Mouse (Mus musculus): ENCODE results near the gene Trmt2a. TPM values are rescaled to one million over a fixed set of nuclear protein-coding genes. Genes with fewer than 3 reads are reported as not detected.

Trmt2a gene
- total and polyA plus RNA-seq, 3 experiments, result 155 to 252 (median 196) TPM

- no peak for DNase-seq (ENCODE audit: extremely low read depth)
- no peak overlapping the region for H3K4me2 ChIP-seq (ENCODE audit: insufficient read depth, low read depth, poor library complexity, severe bottlenecking)
- no peak overlapping the region for H3K27ac ChIP-seq (ENCODE audit: insufficient read depth, low read depth)
- TF ChIP-seq ZC3H11A (IDR thresholded peaks at IDR 0.05; ENCODE audit: low read depth, low read length), result no peak
- TF ChIP-seq ZNF384 (IDR thresholded peaks at IDR 0.05; ENCODE audit: low read depth, low read length), result no peak
- TF ChIP-seq CHD1 (IDR thresholded peaks at IDR 0.05; ENCODE audit: low read depth, low read length), result no peak
- TF ChIP-seq HCFC1 (IDR thresholded peaks at IDR 0.05; ENCODE audit: low read depth, low read length), result no peak
- TF ChIP-seq PAX5 (IDR thresholded peaks at IDR 0.05; ENCODE audit: low read length), result no peak
- TF ChIP-seq MEF2A (IDR thresholded peaks at IDR 0.05; ENCODE audit: borderline replicate concordance, low read depth, low read length), result no peak
- in situ Hi-C loops (cut with MboI; ENCODE audit: low pct_ligation_motif_present, low pct_unique_long_range_greater_than_20kb, low sequenced_read_pairs), result no loop called here
- no peak overlapping the region for H3K4me3 ChIP-seq (replicated peaks in 1 of 3; ENCODE audit: low read depth in 2 of 3, low read length in 2 of 3, poor library complexity in 1 of 3)
- peaks cover 94% of the 10 kb centered on the region for H3K27me3 ChIP-seq (replicated peaks)
- no peaks in the 10 kb centered on the region for H3K9me3 ChIP-seq (replicated peaks; ENCODE audit: low read length)
- H3K36me3 ChIP-seq (replicated peaks in 1 of 2; ENCODE audit: control insufficient read depth in 1 of 2, insufficient read depth in 1 of 2, low read length in 1 of 2), result no peaks in the 10 kb centered on the region
- dilution Hi-C loops (cut with MboI; ENCODE audit: extremely low pct_ligation_motif_present, extremely low pct_unique_long_range_greater_than_20kb, low sequenced_read_pairs), result no loop called here
- H3K9ac ChIP-seq (ENCODE audit: insufficient read depth, low read depth), result no peak overlapping the region
- H3K79me2 ChIP-seq (replicated peaks; ENCODE audit: control insufficient read depth, extremely low read depth, insufficient read depth, poor library complexity, severe bottlenecking), result no peaks in the 10 kb centered on the region
- peaks cover 0 to 8% of the 10 kb centered on the region in 2 experiments; a peak in 2 of 4 replicates for H3K4me1 ChIP-seq (ENCODE audit: control insufficient read depth in 1 of 2, insufficient read depth in 2 of 2)
These were observed 46.4 kb upstream of the Trmt2a start for GRCm38 (mm10) chr16:18202061-18202460.

- TF ChIP-seq PAX5 (IDR thresholded peaks at IDR 0.05; ENCODE audit: low read length) (no peak), TBP (conservative IDR thresholded peaks at IDR 0.05; ENCODE audit: low read depth, low read length) (no peak), EP300 (IDR thresholded peaks at IDR 0.05; ENCODE audit: low read length) (no peak), POLR2A (IDR thresholded peaks at IDR 0.05; ENCODE audit: low read depth, low read length) (no peak), MAZ (IDR thresholded peaks at IDR 0.05; ENCODE audit: low read depth, low read length) (no peak), POLR2AphosphoS2 (IDR thresholded peaks at IDR 0.05; ENCODE audit: low read depth, low read length) (no peak), USF1 (IDR thresholded peaks at IDR 0.05; ENCODE audit: low read depth, low read length) (no peak), E2F4 (IDR thresholded peaks at IDR 0.05; ENCODE audit: insufficient replicate concordance, low read depth, low read length) (no peak), NELFE (IDR thresholded peaks at IDR 0.05; ENCODE audit: low read depth, low read length) (no peak)
- H3K27me3 ChIP-seq (replicated peaks), result peaks cover 93% of the 10 kb centered on the region
- H3K9ac ChIP-seq (ENCODE audit: insufficient read depth, low read depth), result no peak overlapping the region
- H3K27ac ChIP-seq (ENCODE audit: insufficient read depth, low read depth), result no peak overlapping the region
- no peak for DNase-seq (ENCODE audit: extremely low read depth)
- no peak overlapping the region for H3K4me3 ChIP-seq (replicated peaks in 1 of 3; ENCODE audit: low read depth in 2 of 3, low read length in 2 of 3, poor library complexity in 1 of 3)
- no peaks in the 10 kb centered on the region for H3K79me2 ChIP-seq (replicated peaks; ENCODE audit: control insufficient read depth, extremely low read depth, insufficient read depth, poor library complexity, severe bottlenecking)
- H3K36me3 ChIP-seq (replicated peaks in 1 of 2; ENCODE audit: control insufficient read depth in 1 of 2, insufficient read depth in 1 of 2, low read length in 1 of 2), result no peaks in the 10 kb centered on the region
- H3K9me3 ChIP-seq (replicated peaks; ENCODE audit: low read length), result no peaks in the 10 kb centered on the region
- peaks cover 0 to 8% of the 10 kb centered on the region in 2 experiments; a peak in 2 of 4 replicates for H3K4me1 ChIP-seq (ENCODE audit: control insufficient read depth in 1 of 2, insufficient read depth in 2 of 2)
- dilution Hi-C loops (cut with MboI; ENCODE audit: extremely low pct_ligation_motif_present, extremely low pct_unique_long_range_greater_than_20kb, low sequenced_read_pairs) (no loop called here), in situ Hi-C loops (cut with MboI; ENCODE audit: low pct_ligation_motif_present, low pct_unique_long_range_greater_than_20kb, low sequenced_read_pairs) (no loop called here)
- H3K4me2 ChIP-seq (ENCODE audit: insufficient read depth, low read depth, poor library complexity, severe bottlenecking), result no peak overlapping the region
These were observed 44.9 kb upstream of the Trmt2a start for GRCm38 (mm10) chr16:18203430-18204091.

Data from CH12.LX (cell line).